Mouse (Mus musculus) ES-Bruce4 (cell line): ENCODE measurements around the gene Tmem246.

ENCODE experiments used
- CTCF ChIP-seq: IDR thresholded peaks from one replicate; pipeline ENCODE4 v1.8.1; 2011; ENCODE audit warnings: low read depth, low read length
- EP300 ChIP-seq: IDR thresholded peaks from 2 replicates; pipeline ENCODE4 v1.6.1; 2011; ENCODE audit warnings: low read depth, low read length; ENCODE audit not compliant: insufficient read depth

GRCm38 (mm10) chr4:49596846-49597182 is 862 bp downstream of the Tmem246 start:
- TF ChIP-seq CTCF (no peak), EP300 (no peak)
